Mouse (Mus musculus): ENCODE data around the gene Mrpl21. TPM values are rescaled to one million over a fixed set of nuclear protein-coding genes. Genes with fewer than 3 reads are reported as not detected.

Gene Mrpl21
- polyA plus RNA-seq, 1 experiment from 2014 or later, result 87.2 TPM

- Histone ChIP-seq H3K27me3 (ENCODE audit: control insufficient read depth, insufficient read depth, low read length) (no peaks in the 10 kb centered on the region), H3K9ac (ENCODE audit: low read length) (peak within 1 kb of the TSS; percentile 83), H3K27ac (replicated peaks) (peak within 1 kb of the TSS; percentile 96), H3K4me1 (replicated peaks; ENCODE audit: control insufficient read depth, insufficient read depth) (peaks cover 13% of the 10 kb centered on the region), H3K36me3 (ENCODE audit: control insufficient read depth, insufficient read depth, low read length) (no peaks in the 10 kb centered on the region), H3K9me3 (ENCODE audit: control insufficient read depth, low read length) (no peaks in the 10 kb centered on the region), H3K4me3 (ENCODE audit: low read depth, low read length) (peak within 1 kb of the TSS; percentile 74), H3K4me2 (replicated peaks; ENCODE audit: low read depth) (peak within 1 kb of the TSS; percentile 97)
- 2% methylated on average over 26 of the region's 26 CpGs for WGBS
- TF ChIP-seq EP300 (optimal IDR thresholded peaks at IDR 0.05) (no peak), CTCF (IDR thresholded peaks at IDR 0.05; ENCODE audit: low read depth) (peak; percentile 68)
- DNase-seq (ENCODE audit: low spot score) (peak; percentile 73), ATAC-seq (ENCODE audit: low FRiP score, low TSS enrichment) (peak; percentile 16; the same call in 1 of the 2 replicates)
Observed at GRCm38 (mm10) chr19:3322261-3322969, 39.7 kb downstream of the Mrpl21 start, which contains the start of gene Cpt1a. TSS of gene Cpt1a (plus strand) at chr19:3322334.

- H3K4me3 ChIP-seq (ENCODE audit: low read depth, low read length), result peak overlapping the region; percentile 74
- H3K4me1 ChIP-seq (replicated peaks; ENCODE audit: control insufficient read depth, insufficient read depth), result peaks cover 13% of the 10 kb centered on the region
- 1% methylated on average over 46 of the region's 47 CpGs for WGBS
- peak; percentile 80 for ATAC-seq (ENCODE audit: low FRiP score, low TSS enrichment)
- H3K9ac ChIP-seq (ENCODE audit: low read length), result peak overlapping the region; percentile 83
- peak overlapping the region; percentile 97 for H3K4me2 ChIP-seq (replicated peaks; ENCODE audit: low read depth)
- H3K27ac ChIP-seq (replicated peaks), result peak overlapping the region; percentile 96
- DNase-seq (ENCODE audit: low spot score), result peak; percentile 96
- no peaks in the 10 kb centered on the region for H3K27me3 ChIP-seq (ENCODE audit: control insufficient read depth, insufficient read depth, low read length)
- H3K36me3 ChIP-seq (ENCODE audit: control insufficient read depth, insufficient read depth, low read length), result no peaks in the 10 kb centered on the region
- TF ChIP-seq EP300 (optimal IDR thresholded peaks at IDR 0.05), result no peak
- no peaks in the 10 kb centered on the region for H3K9me3 ChIP-seq (ENCODE audit: control insufficient read depth, low read length)
Observed at GRCm38 (mm10) chr19:3323201-3323621, 40.5 kb downstream of the Mrpl21 start.

- peak; percentile 64 for DNase-seq (ENCODE audit: low spot score)
- no peaks in the 10 kb centered on the region for H3K27me3 ChIP-seq (ENCODE audit: control insufficient read depth, insufficient read depth, low read length)
- H3K36me3 ChIP-seq (ENCODE audit: control insufficient read depth, insufficient read depth, low read length), result no peaks in the 10 kb centered on the region
- peaks cover 13% of the 10 kb centered on the region for H3K4me1 ChIP-seq (replicated peaks; ENCODE audit: control insufficient read depth, insufficient read depth)
- peak overlapping the region; percentile 97 for H3K4me2 ChIP-seq (replicated peaks; ENCODE audit: low read depth)
- H3K9ac ChIP-seq (ENCODE audit: low read length), result peak overlapping the region; percentile 83
- H3K27ac ChIP-seq (replicated peaks), result peak overlapping the region; percentile 96
- H3K9me3 ChIP-seq (ENCODE audit: control insufficient read depth, low read length), result no peaks in the 10 kb centered on the region
- no peak for TF ChIP-seq CTCF (IDR thresholded peaks at IDR 0.05; ENCODE audit: low read depth)
- no peak for TF ChIP-seq EP300 (optimal IDR thresholded peaks at IDR 0.05)
- under 1% methylated on average over 34 of the region's 34 CpGs for WGBS
- peak overlapping the region; percentile 74 for H3K4me3 ChIP-seq (ENCODE audit: low read depth, low read length)
- ATAC-seq (ENCODE audit: low FRiP score, low TSS enrichment), result no peak
Observed at GRCm38 (mm10) chr19:3323753-3324270, 41.1 kb downstream of the Mrpl21 start.

- peaks cover 13% of the 10 kb centered on the region for H3K4me1 ChIP-seq (replicated peaks; ENCODE audit: control insufficient read depth, insufficient read depth)
- TF ChIP-seq EP300 (optimal IDR thresholded peaks at IDR 0.05), result no peak
- TF ChIP-seq CTCF (IDR thresholded peaks at IDR 0.05; ENCODE audit: low read depth), result no peak
- H3K4me2 ChIP-seq (replicated peaks; ENCODE audit: low read depth), result peak overlapping the region; percentile 97
- H3K9me3 ChIP-seq (ENCODE audit: control insufficient read depth, low read length), result no peaks in the 10 kb centered on the region
- H3K27me3 ChIP-seq (ENCODE audit: control insufficient read depth, insufficient read depth, low read length), result no peaks in the 10 kb centered on the region
- H3K27ac ChIP-seq (replicated peaks), result peak overlapping the region; percentile 96
- H3K36me3 ChIP-seq (ENCODE audit: control insufficient read depth, insufficient read depth, low read length), result no peaks in the 10 kb centered on the region
- peak overlapping the region; percentile 83 for H3K9ac ChIP-seq (ENCODE audit: low read length)
- peak overlapping the region; percentile 74 for H3K4me3 ChIP-seq (ENCODE audit: low read depth, low read length)
- 2% methylated on average over 17 of the region's 17 CpGs for WGBS
- DNase-seq (ENCODE audit: low spot score) (peak; percentile 63), ATAC-seq (ENCODE audit: low FRiP score, low TSS enrichment) (0 out of 2 replicates have a peak, but pooled peaks have one; percentile 38)
Observed at GRCm38 (mm10) chr19:3324271-3324811, 41.6 kb downstream of the Mrpl21 start.

- TF ChIP-seq EP300 (optimal IDR thresholded peaks at IDR 0.05) (peak; percentile 46), CTCF (IDR thresholded peaks at IDR 0.05; ENCODE audit: low read depth) (no peak; the same call in 1 of the 2 replicates)
Observed at GRCm38 (mm10) chr19:3324931-3325711, 42.4 kb downstream of the Mrpl21 start.

More at GRCm38 (mm10) chr19:3324931-3325711, 42.4 kb downstream of the Mrpl21 start:
- ATAC-seq (ENCODE audit: low FRiP score, low TSS enrichment) (peak; percentile 80), DNase-seq (ENCODE audit: low spot score) (peak; percentile 98)
- Histone ChIP-seq H3K4me2 (replicated peaks; ENCODE audit: low read depth) (peak overlapping the region; percentile 97), H3K36me3 (ENCODE audit: control insufficient read depth, insufficient read depth, low read length) (no peaks in the 10 kb centered on the region), H3K4me1 (replicated peaks; ENCODE audit: control insufficient read depth, insufficient read depth) (peaks cover 13% of the 10 kb centered on the region), H3K4me3 (ENCODE audit: low read depth, low read length) (peak overlapping the region; percentile 74), H3K27me3 (ENCODE audit: control insufficient read depth, insufficient read depth, low read length) (no peaks in the 10 kb centered on the region), H3K27ac (replicated peaks) (peak overlapping the region; percentile 96), H3K9ac (ENCODE audit: low read length) (peak overlapping the region; percentile 83), H3K9me3 (ENCODE audit: control insufficient read depth, low read length) (no peaks in the 10 kb centered on the region)
- under 1% methylated on average over 59 of the region's 59 CpGs for WGBS

Measured in stomach, postnatal 0 days (tissue).